Mouse (Mus musculus): Measurements from ENCODE around the gene Olfr370.

The Olfr370 gene

GRCm38 (mm10) chr8:83575561-83576515 is 40.3 kb downstream of the Olfr370 start:
- DNase-seq (ENCODE audit: inconsistent ontology term) = no peak

- DNase-seq (ENCODE audit: inconsistent ontology term) = no peak
Measured at GRCm38 (mm10) chr8:83576516-83576895, 40.9 kb downstream of the Olfr370 start.

DNA sequence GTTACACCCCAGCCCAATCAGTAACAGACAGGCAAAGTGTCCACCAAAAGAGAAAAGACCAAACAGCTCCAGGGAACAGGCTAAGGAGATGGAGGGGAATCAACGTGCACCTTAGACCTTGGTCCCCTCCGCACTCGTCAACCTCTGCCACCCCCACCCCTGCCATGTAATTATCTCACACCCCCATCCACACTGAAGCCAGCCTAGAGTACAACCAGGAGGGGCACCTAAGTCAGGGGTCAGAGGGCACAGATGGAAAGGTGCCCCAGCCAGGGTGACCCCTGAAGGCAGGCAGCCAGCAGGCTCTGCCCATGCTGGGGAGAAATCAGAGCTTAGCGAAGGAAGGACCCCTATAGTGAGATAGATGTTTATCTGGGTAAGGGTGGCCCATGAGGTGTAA is 41.3 kb downstream of the Olfr370 start:
- no peak for DNase-seq (ENCODE audit: inconsistent ontology term)

GRCm38 (mm10) chr8:83577384-83577791 is 41.8 kb downstream of the Olfr370 start:
- DNase-seq (ENCODE audit: inconsistent ontology term) = no peak

DNA sequence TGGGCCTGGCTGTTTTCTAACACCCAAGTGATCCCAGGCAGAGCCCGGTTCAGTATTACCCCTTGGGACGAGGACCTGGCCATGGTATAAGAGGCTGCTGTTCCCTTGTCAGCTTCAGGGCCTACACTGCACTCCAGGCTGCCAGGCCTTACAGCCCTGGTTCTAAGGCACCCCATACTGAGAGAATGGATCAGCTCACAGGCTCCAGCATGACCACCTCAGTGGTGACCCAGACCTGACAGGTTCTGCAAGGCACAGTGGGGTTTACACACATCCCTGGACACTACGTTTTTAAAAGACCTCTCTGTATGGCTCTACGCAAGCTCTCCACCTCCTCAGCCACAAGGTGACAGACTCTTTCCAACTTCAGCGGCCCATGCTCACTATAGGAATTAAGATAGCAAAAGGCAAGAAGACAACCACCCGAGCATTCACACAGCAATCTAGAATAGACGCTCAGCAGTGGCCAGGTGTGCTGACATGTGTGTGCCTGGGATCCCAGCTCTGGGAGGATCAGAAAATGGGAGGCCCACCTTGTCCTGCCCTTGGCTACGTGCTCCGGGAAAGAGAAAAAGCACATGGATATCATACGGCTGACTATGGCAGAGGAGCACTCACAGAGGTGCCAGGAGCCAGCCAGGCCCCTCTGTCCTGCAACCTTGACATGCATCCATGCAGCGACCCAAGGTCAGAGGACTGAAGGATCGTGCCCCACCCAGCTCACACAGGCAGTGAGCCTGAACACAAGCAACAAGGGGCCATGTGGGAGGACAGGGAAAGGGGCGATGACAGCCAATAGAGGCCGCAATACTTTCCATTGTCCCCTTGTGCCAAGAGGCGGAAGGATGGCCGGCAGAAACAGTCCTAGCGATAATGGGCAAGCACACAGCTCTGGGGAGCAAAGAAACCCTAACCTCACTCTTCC is 42.8 kb downstream of the Olfr370 start:
- DNase-seq (ENCODE audit: inconsistent ontology term) = no peak

DNA sequence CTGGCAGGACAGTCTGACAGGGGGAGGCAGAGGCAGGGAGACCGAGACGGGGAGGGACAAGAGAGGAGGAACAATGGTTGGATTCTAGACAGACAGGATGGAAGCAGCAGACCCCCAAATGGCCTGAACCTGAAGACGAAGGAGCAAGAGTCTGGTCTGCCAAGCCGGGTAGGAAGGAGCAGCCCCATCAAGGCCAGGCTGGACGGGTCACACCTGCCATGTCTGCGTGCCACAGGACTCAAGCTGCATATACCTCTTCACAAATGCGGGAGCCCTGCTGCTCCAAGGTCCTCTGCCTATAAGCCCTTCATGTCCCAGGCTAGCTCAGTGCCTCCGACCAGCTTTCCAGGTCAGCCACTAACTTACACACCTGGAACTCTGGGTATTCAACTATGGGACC is 44.1 kb downstream of the Olfr370 start:
- no peak for DNase-seq (ENCODE audit: inconsistent ontology term)

DNA sequence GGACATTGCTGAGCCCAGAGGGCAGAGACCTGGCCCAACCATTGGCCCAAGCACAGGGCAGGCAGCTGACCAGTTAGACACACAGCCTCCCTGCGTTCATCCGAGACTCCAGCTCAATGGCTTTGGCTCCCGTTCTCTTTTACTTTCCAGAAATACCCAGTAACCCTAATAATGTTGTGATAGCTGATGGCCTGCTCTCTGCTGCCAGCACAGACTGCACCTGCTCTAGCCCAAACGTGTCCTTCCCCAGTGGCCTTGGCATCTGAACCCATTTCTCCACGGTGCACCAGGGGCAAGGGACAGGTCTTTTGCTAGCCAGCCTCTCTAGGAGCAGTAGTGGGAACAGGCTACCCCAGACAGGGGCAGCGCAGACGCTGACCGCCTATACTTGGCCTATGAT is 45.2 kb downstream of the Olfr370 start:
- no peak for DNase-seq (ENCODE audit: inconsistent ontology term)

- DNase-seq (ENCODE audit: inconsistent ontology term) = no peak
Measured at GRCm38 (mm10) chr8:83582226-83582625, 46.6 kb downstream of the Olfr370 start.

- DNase-seq (ENCODE audit: inconsistent ontology term) = no peak
Measured at GRCm38 (mm10) chr8:83583236-83583635, 47.7 kb downstream of the Olfr370 start.

GRCm38 (mm10) chr8:83584771-83585170 is 49.2 kb downstream of the Olfr370 start:
- no peak for DNase-seq (ENCODE audit: inconsistent ontology term)

DNA sequence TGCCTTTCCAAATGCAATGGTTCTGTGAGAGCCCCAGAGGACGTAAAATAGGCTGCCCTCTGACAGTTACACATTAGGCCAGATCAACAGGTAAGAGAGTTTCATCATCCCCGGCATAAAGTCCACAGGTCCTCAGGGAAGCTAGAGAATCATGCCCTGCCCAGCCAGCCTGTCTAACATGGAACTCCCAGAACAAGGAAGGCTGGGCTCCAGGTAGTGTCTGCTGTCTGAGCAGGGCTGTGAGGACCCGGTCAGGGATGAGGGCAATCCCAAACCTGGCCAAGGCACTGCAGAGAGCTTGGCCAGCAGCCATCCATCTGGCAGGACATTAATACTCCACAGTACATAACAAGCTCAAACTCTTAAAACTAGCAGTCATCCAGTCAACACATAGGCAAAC is 49.8 kb downstream of the Olfr370 start:
- DNase-seq (ENCODE audit: inconsistent ontology term) = no peak

DNA sequence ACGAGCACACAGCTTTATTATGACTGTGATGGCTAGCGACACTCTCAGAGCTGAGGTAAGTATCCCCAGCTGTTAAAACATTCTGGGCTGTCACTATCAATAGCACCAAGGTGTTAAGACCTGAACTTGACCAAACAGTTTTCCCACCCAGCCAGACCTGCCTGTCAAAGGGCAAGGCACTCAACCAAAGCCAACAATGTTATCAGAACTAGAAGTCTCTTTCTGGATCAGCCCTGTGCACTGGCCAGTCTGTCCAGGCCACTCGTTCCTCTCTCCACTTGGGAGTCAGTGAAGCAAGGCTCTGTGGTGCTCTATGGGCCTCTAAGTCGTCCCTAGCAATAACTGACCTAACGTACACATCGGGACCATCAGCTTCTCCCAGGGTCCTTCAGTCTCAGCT is 52.1 kb downstream of the Olfr370 start:
- no peak for DNase-seq (ENCODE audit: inconsistent ontology term)

- no peak for DNase-seq (ENCODE audit: inconsistent ontology term)
Measured at GRCm38 (mm10) chr8:83588886-83589285, 53.3 kb downstream of the Olfr370 start.

GRCm38 (mm10) chr8:83590488-83591023 is 55.0 kb downstream of the Olfr370 start:
- DNase-seq (ENCODE audit: inconsistent ontology term) = no peak

GRCm38 (mm10) chr8:83592682-83593081 is 57.1 kb downstream of the Olfr370 start:
- no peak for DNase-seq (ENCODE audit: inconsistent ontology term)

GRCm38 (mm10) chr8:83593325-83594166 is 58.0 kb downstream of the Olfr370 start:
- peak; percentile 63 for DNase-seq (ENCODE audit: inconsistent ontology term)

- peak; percentile 100 for DNase-seq (ENCODE audit: inconsistent ontology term)
Measured at GRCm38 (mm10) chr8:83594167-83595049, 58.8 kb downstream of the Olfr370 start.

Measured in Muller cell, postnatal 12 days (primary cell).